Mouse (Mus musculus) lung, postnatal 0 days (tissue): ENCODE data around the gene Camk1d. TPM values are rescaled to one million over a fixed set of nuclear protein-coding genes. Genes with fewer than 3 reads are reported as not detected.
A peak's percentile ranks its signal among the peaks of the same experiment; 100 is the strongest.

Experiments used
- ATAC-seq: fragments of 200-750 bp; cut with Nextera tagmentation; 2 replicates; pipeline ENCODE4 v1.8.0; 2017; ENCODE audit warnings: moderate library complexity
- DNase-seq: peaks from one replicate; pipeline ENCODE4 v3.0.0-alpha.2; 2016; ENCODE audit warnings: low spot score
- H3K27ac ChIP-seq: fragments of 300-500 bp; sonication (generic); 2 replicates; pipeline ENCODE4 v1.5.1; 2014; ENCODE audit warnings: antibody characterized with exemption, mild to moderate bottlenecking, low read length, mixed read lengths
- H3K27me3 ChIP-seq: fragments of 300-500 bp; sonication (generic); replicated peaks from 2 replicates; pipeline ENCODE4 v1.6.1; 2014; ENCODE audit warnings: low read length, mixed read lengths; ENCODE audit not compliant: insufficient read depth
- H3K36me3 ChIP-seq: fragments of 300-500 bp; sonication (generic); 2 replicates; pipeline ENCODE4 v1.6.1; 2014; ENCODE audit warnings: low read length, mixed read lengths; ENCODE audit not compliant: insufficient read depth
- H3K4me1 ChIP-seq: fragments of 300-500 bp; sonication (generic); 2 replicates; pipeline ENCODE4 v1.6.1; 2014; ENCODE audit warnings: antibody characterized with exemption, low read depth, low read length, mixed read lengths; ENCODE audit not compliant: insufficient read depth
- H3K4me2 ChIP-seq: fragments of 300-500 bp; sonication (generic); replicated peaks from 2 replicates; pipeline ENCODE4 v1.6.1; 2014; ENCODE audit warnings: low read depth, mild to moderate bottlenecking, low read length, moderate library complexity, mixed read lengths
- H3K4me3 ChIP-seq: fragments of 300-500 bp; sonication (generic); 2 replicates; pipeline ENCODE4 v1.5.1; 2014; ENCODE audit warnings: low read depth, low read length
- H3K9ac ChIP-seq: fragments of 300-500 bp; sonication (generic); replicated peaks from 2 replicates; pipeline ENCODE4 v1.6.1; 2014; ENCODE audit warnings: low read depth, mild to moderate bottlenecking
- H3K9me3 ChIP-seq: fragments of 300-500 bp; sonication (generic); 2 replicates; pipeline ENCODE4 v1.6.1; 2016; ENCODE audit warnings: low read length, mixed read lengths
- CTCF ChIP-seq: IDR thresholded peaks from 2 replicates; pipeline ENCODE4 v1.5.1; 2016; ENCODE audit warnings: antibody characterized with exemption, mild to moderate bottlenecking
- EP300 ChIP-seq: IDR thresholded peaks from 2 replicates; pipeline ENCODE4 v1.6.1; 2016; ENCODE audit warnings: antibody characterized with exemption, mild to moderate bottlenecking, control low read depth
- WGBS: fragments of 180-500 bp; shearing (Covaris S2); extraction: QIAGEN DNeasy Blood & Tissue Kit; methylation state at CpG from one replicate; pipeline ENCODE4 v1.1.7; 2014; 5-methylcytosine and 5-hydroxymethylcytosine counted together
- polyA plus RNA-seq: library from polyadenylated mRNA; unstranded; fragments of >200 nt; fragmentation: Nextera tagmentation; extraction: Ambion mirVana; gene quantifications from 2 replicates; pipeline ENCODE4 v1.2.1, GENCODE M21; 2015

Gene Camk1d
- polyA plus RNA-seq, 1 experiment from 2014 or later: 2.2 TPM

- WGBS: 80% methylated on average over 5 of the region's 5 CpGs
- Histone ChIP-seq H3K9me3 (no peaks in the 10 kb centered on the region), H3K4me2 (no peak overlapping the region), H3K36me3 (no peaks in the 10 kb centered on the region), H3K9ac (no peak overlapping the region), H3K4me3 (no peak overlapping the region), H3K27ac (no peak overlapping the region), H3K27me3 (no peaks in the 10 kb centered on the region), H3K4me1 (no peaks in the 10 kb centered on the region)
- ATAC-seq (no peak), DNase-seq (no peak)
- TF ChIP-seq EP300: no peak
- TF ChIP-seq CTCF: no peak
Observed at GRCm38 (mm10) chr2:5640586-5640985, 73.7 kb downstream of the Camk1d start.

DNA sequence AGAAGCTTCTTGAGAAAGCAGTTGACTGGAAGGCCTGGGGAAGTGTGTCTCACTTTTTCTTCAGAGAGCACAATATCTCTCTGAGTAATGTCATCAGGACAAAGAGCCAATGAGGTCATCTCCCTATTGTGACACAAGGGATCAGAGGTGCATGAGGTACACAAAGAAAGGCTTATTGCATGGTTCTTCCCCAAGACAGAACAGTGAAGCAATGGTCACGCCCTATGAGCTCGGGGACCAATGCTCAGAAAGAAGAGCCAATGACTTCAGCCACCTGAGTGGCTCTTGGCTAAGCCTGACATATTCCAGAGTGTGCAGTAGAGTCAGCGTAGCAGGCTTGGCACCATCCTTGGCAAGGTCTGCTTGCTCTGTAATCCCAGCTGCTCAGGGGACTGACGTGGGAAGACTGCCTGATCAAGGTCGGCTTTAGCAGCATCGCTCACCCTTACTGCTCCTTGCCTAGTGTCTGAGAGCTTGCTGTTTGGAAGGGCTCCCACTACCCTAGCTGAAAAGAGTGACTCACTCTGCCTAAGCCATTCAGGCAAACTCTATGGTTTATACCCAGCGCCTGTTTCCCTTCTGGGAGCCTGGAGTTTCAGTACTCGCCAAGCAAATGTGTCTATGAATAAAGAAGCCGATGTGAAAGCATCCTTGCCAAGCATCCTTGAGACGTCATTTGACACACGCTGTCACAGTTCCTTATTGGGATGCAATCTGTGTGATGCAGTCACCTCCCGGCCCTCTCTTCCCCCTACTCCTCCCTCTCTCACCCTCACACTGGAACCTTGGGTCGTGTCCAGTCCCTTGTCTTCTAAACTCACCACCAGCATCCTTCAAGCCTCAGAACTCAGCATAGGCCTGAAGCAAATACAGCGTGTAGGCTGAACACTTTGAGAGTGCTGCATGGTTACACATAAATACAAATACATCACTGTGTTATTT is 77.2 kb downstream of the Camk1d start:
- TF ChIP-seq EP300: no peak
- no peak for TF ChIP-seq CTCF
- DNase-seq (peak; percentile 21), ATAC-seq (peak; percentile 76)
- Histone ChIP-seq H3K36me3 (no peaks in the 10 kb centered on the region), H3K9ac (no peak overlapping the region), H3K9me3 (no peaks in the 10 kb centered on the region), H3K4me3 (no peak overlapping the region), H3K4me1 (no peaks in the 10 kb centered on the region), H3K27ac (no peak overlapping the region), H3K27me3 (no peaks in the 10 kb centered on the region), H3K4me2 (no peak overlapping the region)
- 81% methylated on average over 14 of the region's 14 CpGs for WGBS

DNA sequence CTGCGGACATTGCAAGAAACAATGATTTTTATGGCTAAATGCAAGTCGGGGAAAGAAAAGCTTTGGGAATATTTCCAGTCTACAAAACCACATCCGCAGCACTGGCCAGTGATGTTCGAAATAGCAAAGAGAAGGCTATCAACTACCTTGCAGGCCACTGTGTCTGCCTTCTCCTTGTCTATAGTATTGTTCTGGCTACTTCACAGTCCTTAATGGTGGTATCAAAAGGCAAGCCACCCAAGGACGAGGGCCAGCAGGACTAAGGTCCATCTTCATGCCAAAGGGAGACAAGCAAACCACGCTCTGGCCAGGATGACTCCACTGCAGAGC is 82.0 kb downstream of the Camk1d start:
- Histone ChIP-seq H3K4me2 (no peak overlapping the region), H3K4me3 (no peak overlapping the region), H3K36me3 (no peaks in the 10 kb centered on the region), H3K4me1 (no peaks in the 10 kb centered on the region), H3K9me3 (no peaks in the 10 kb centered on the region), H3K27me3 (no peaks in the 10 kb centered on the region), H3K27ac (no peak overlapping the region), H3K9ac (no peak overlapping the region)
- TF ChIP-seq CTCF (no peak), EP300 (no peak)
- no peak for ATAC-seq
- WGBS: 86% methylated on average over 6 of the region's 6 CpGs
- no peak for DNase-seq

DNA sequence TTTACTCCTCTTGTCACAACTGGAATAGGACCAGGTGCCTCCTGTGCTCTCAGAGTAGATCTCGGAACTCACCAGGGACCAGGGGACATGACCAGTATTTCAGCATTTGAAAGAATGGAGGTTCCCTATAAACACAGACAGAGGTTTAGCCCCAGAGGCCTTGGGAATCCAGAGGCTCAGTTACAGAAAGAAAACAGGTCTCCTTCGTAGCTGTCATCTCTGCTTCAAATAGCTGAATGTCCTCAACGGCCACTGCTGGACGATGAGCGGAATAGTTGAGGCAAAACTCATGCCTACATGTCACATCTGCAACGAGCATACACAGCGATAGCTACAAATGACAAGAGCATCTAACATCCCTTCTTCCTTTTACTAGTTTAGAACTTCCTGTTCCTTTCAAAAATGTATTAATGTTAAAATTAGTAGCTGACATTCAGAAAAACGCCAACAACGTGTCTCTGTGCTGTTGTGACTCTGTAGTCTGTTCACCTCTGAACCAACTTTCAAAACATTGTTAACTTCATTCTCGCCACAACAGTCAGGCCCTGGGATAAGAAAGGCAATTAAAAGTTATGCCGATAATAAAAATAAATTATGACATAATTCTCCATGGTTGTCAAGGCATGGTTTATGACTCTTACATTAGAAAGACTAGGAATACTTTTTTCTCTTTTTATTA is 82.5 kb downstream of the Camk1d start:
- DNase-seq (no peak), ATAC-seq (no peak)
- no peak overlapping the region for H3K27ac ChIP-seq
- no peaks in the 10 kb centered on the region for H3K36me3 ChIP-seq
- H3K27me3 ChIP-seq: no peaks in the 10 kb centered on the region
- H3K4me3 ChIP-seq: no peak overlapping the region
- H3K4me2 ChIP-seq: no peak overlapping the region
- no peaks in the 10 kb centered on the region for H3K9me3 ChIP-seq
- no peaks in the 10 kb centered on the region for H3K4me1 ChIP-seq
- H3K9ac ChIP-seq: no peak overlapping the region
- 73% methylated on average over 11 of the region's 11 CpGs for WGBS
- TF ChIP-seq EP300 (no peak), CTCF (no peak)

- TF ChIP-seq EP300 (no peak), CTCF (no peak)
- no peak; the same call in 1 of the 2 replicates for ATAC-seq
- Histone ChIP-seq H3K9ac (no peak overlapping the region), H3K27ac (no peak overlapping the region), H3K4me2 (no peak overlapping the region), H3K27me3 (no peaks in the 10 kb centered on the region), H3K36me3 (no peaks in the 10 kb centered on the region), H3K4me1 (no peaks in the 10 kb centered on the region), H3K9me3 (no peaks in the 10 kb centered on the region), H3K4me3 (no peak overlapping the region)
- DNase-seq: no peak
- 49% methylated on average over 4 of the region's 4 CpGs for WGBS
Observed at GRCm38 (mm10) chr2:5630710-5631109, 83.6 kb downstream of the Camk1d start.

- no peak for DNase-seq
- ATAC-seq: no peak
- Histone ChIP-seq H3K4me3 (no peak overlapping the region), H3K9ac (no peak overlapping the region), H3K27me3 (no peaks in the 10 kb centered on the region), H3K36me3 (no peaks in the 10 kb centered on the region), H3K9me3 (no peaks in the 10 kb centered on the region), H3K4me2 (no peak overlapping the region), H3K4me1 (no peaks in the 10 kb centered on the region), H3K27ac (no peak overlapping the region)
- TF ChIP-seq EP300: no peak
- no peak for TF ChIP-seq CTCF
- WGBS: 38% methylated on average over 4 of the region's 4 CpGs
Observed at GRCm38 (mm10) chr2:5624379-5624778, 89.9 kb downstream of the Camk1d start.
